Mouse (Mus musculus) olfactory bulb, adult 2 months (tissue): ENCODE measurements around the gene Ksr1. TPM values are rescaled to one million over a fixed set of nuclear protein-coding genes. Genes with fewer than 3 reads are reported as not detected.
A peak's percentile ranks its signal among the peaks of the same experiment; 100 is the strongest.

Experiments
- H3K27ac ChIP-seq: fragments of 200-500 bp; 2 replicates; pipeline ENCODE4 v1.5.1; 2012; ENCODE audit warnings: low read depth, low read length; ENCODE audit not compliant: insufficient read depth
- H3K4me1 ChIP-seq: fragments of 200-500 bp; 2 replicates; pipeline ENCODE4 v1.6.1; 2012; ENCODE audit warnings: low read length; ENCODE audit not compliant: control insufficient read depth, insufficient read depth
- H3K4me3 ChIP-seq: fragments of 200-500 bp; 2 replicates; pipeline ENCODE4 v1.5.1; 2012; ENCODE audit warnings: mild to moderate bottlenecking, low read depth, low read length, moderate library complexity; ENCODE audit not compliant: insufficient read depth
- CTCF ChIP-seq: fragments of 200-500 bp; IDR thresholded peaks from 2 replicates; pipeline ENCODE4 v1.5.1; 2012; ENCODE audit warnings: low read depth, mild to moderate bottlenecking, low read length, moderate library complexity; ENCODE audit not compliant: insufficient read depth
- POLR2A ChIP-seq: fragments of 200-500 bp; IDR thresholded peaks from 2 replicates; pipeline ENCODE4 v1.6.1; 2012; ENCODE audit warnings: mild to moderate bottlenecking, low read depth, low read length, moderate library complexity; ENCODE audit not compliant: insufficient read depth
- WGBS: fragments of 180-500 bp; shearing (Covaris S2); methylation state at CpG from one replicate; pipeline ENCODE4 v1.1.7; 2018; 5-methylcytosine and 5-hydroxymethylcytosine counted together
- polyA plus RNA-seq: library from polyadenylated mRNA; stranded (reverse); fragments of >200 nt; gene quantifications from 2 replicates; pipeline ENCODE4 v1.2.4, GENCODE M21; 2012; ENCODE audit warnings: low replicate concordance; ENCODE audit not compliant: missing spikeins, insufficient read depth, insufficient read length

Ksr1 gene
- polyA plus RNA-seq, 1 experiment = not detected

- Histone ChIP-seq H3K4me3 (no peak overlapping the region), H3K4me1 (peaks cover 65% of the 10 kb centered on the region), H3K27ac (0 out of 2 replicates have a peak overlapping the region, but pooled peaks have one; percentile 4)
- TF ChIP-seq POLR2A (no peak), CTCF (no peak)
- 49% methylated on average over 4 of the region's 4 CpGs for WGBS
Observed at GRCm38 (mm10) chr11:79059062-79059461, 87.1 kb downstream of the Ksr1 start.

GRCm38 (mm10) chr11:79058610-79059009, 87.6 kb downstream of the Ksr1 start:
- H3K27ac ChIP-seq = 0 out of 2 replicates have a peak overlapping the region, but pooled peaks have one; percentile 8
- WGBS = 84% methylated on average over 6 of the region's 6 CpGs
- no peak for TF ChIP-seq CTCF
- no peak for TF ChIP-seq POLR2A
- H3K4me3 ChIP-seq = no peak overlapping the region
- H3K4me1 ChIP-seq = peaks cover 62% of the 10 kb centered on the region

GRCm38 (mm10) chr11:79057809-79058208, 88.4 kb downstream of the Ksr1 start:
- H3K27ac ChIP-seq = no peak overlapping the region
- 72% methylated on average over 4 of the region's 4 CpGs for WGBS

GRCm38 (mm10) chr11:79056891-79057290, 89.3 kb downstream of the Ksr1 start:
- Histone ChIP-seq H3K4me1 (peaks cover 58% of the 10 kb centered on the region), H3K27ac (no peak overlapping the region), H3K4me3 (no peak overlapping the region)
- WGBS = 78% methylated on average over 4 of the region's 4 CpGs
- TF ChIP-seq POLR2A (no peak), CTCF (no peak)

More at GRCm38 (mm10) chr11:79057809-79058208, 88.4 kb downstream of the Ksr1 start:
- Histone ChIP-seq H3K4me1 (peaks cover 58% of the 10 kb centered on the region), H3K4me3 (no peak overlapping the region)
- TF ChIP-seq POLR2A = no peak
- no peak for TF ChIP-seq CTCF

GRCm38 (mm10) chr11:79056027-79056426, 90.2 kb downstream of the Ksr1 start:
- Histone ChIP-seq H3K4me3 (no peak overlapping the region), H3K27ac (no peak overlapping the region), H3K4me1 (peaks cover 57% of the 10 kb centered on the region)
- TF ChIP-seq CTCF (no peak), POLR2A (no peak)
- WGBS = 48% methylated on average over 2 of the region's 2 CpGs

GRCm38 (mm10) chr11:79055161-79055560, 91.0 kb downstream of the Ksr1 start:
- Histone ChIP-seq H3K4me3 (no peak overlapping the region), H3K4me1 (peaks cover 57% of the 10 kb centered on the region), H3K27ac (no peak overlapping the region)
- no peak for TF ChIP-seq CTCF
- no peak for TF ChIP-seq POLR2A
- 89% methylated on average over 8 of the region's 8 CpGs for WGBS

- TF ChIP-seq POLR2A (no peak), CTCF (no peak)
- Histone ChIP-seq H3K27ac (no peak overlapping the region), H3K4me1 (peaks cover 50% of the 10 kb centered on the region), H3K4me3 (no peak overlapping the region)
- WGBS = 74% methylated on average over 9 of the region's 9 CpGs
Observed at GRCm38 (mm10) chr11:79054161-79055152, 91.8 kb downstream of the Ksr1 start.

- Histone ChIP-seq H3K4me3 (no peak overlapping the region), H3K4me1 (peaks cover 42% of the 10 kb centered on the region), H3K27ac (no peak overlapping the region)
- no peak for TF ChIP-seq POLR2A
- no peak for TF ChIP-seq CTCF
Observed at GRCm38 (mm10) chr11:79053437-79053836, 92.8 kb downstream of the Ksr1 start.

GRCm38 (mm10) chr11:79052769-79053168, 93.4 kb downstream of the Ksr1 start:
- TF ChIP-seq POLR2A (no peak), CTCF (no peak)
- peaks cover 36% of the 10 kb centered on the region for H3K4me1 ChIP-seq
- WGBS = 52% methylated on average over 6 of the region's 6 CpGs
- H3K4me3 ChIP-seq = no peak overlapping the region
- H3K27ac ChIP-seq = no peak overlapping the region

- Histone ChIP-seq H3K27ac (no peak overlapping the region), H3K4me3 (no peak overlapping the region), H3K4me1 (peaks cover 34% of the 10 kb centered on the region)
- no peak for TF ChIP-seq POLR2A
- no peak for TF ChIP-seq CTCF
- 86% methylated on average over 9 of the region's 9 CpGs for WGBS
Observed at GRCm38 (mm10) chr11:79051522-79051921, 94.7 kb downstream of the Ksr1 start.
